Mouse (Mus musculus): ENCODE measurements around the gene Scimp.

GRCm38 (mm10) chr11:70790426-70790825, 22.0 kb downstream of the Scimp start:
- no peak for TF ChIP-seq POLR2A (IDR thresholded peaks at IDR 0.05; ENCODE audit: insufficient read depth, low read depth, low read length)
- TF ChIP-seq CTCF (IDR thresholded peaks at IDR 0.05; ENCODE audit: insufficient read depth, low read depth, low read length), result no peak
